In the genomic region with DNA sequence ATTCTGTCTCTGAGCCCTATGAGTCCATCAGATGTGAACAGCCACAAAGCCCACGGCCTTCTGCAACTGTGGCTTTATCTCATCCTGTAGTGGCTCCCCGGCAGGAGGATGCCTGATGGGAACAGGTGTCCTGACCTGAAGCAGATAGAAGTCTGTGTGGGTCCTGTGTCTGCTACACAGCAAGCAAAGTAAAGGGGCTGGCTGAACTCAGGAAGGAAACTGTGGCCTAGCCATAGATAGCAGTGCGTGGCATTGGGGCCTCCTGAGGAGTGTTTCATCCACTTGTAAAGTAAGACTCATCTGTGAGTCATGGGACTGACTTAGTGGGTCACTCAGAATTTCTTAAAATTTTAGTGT, we compare ENCODE assay signal across 9 mouse cellular contexts. TPM values are rescaled to one million over a fixed set of nuclear protein-coding genes. Genes with fewer than 3 reads are reported as not detected.
DNase-seq lines count a peak whose midpoint lies in the region; ATAC-seq and TF ChIP-seq lines count a peak whose summit lies in the region.
"Had no signal": no experiment of that assay in that cellular context is flagged by ENCODE, and none has a peak within 500 bp of the region (broad histone marks: within the 10 kb centered on the region; RNA-seq: fewer than 3 reads in every experiment).

No protein-coding gene starts in this region.

- peak; percentile 30; the same call in 1 of the 2 replicates for TF ChIP-seq POLR2A in embryonic fibroblast, embryonic 13.5 days (IDR thresholded peaks at IDR 0.05; ENCODE audit: low read depth, low read length)

- H3K27me3 ChIP-seq in midbrain, embryonic 14.5 days (ENCODE audit: control insufficient read depth, insufficient read depth, low read length), result no peaks in the 10 kb centered on the region
- H3K27me3 ChIP-seq in hindbrain, embryonic 12.5 days, result no peaks in the 10 kb centered on the region
- H3K27me3 ChIP-seq: neural tube, embryonic 13.5 days had no signal

- 92% methylated on average over 3 of the region's 3 CpGs for WGBS in midbrain, embryonic 14.5 days
- 88% methylated on average over 3 of the region's 3 CpGs for WGBS in hindbrain, embryonic 12.5 days

- H3K9ac ChIP-seq in midbrain, embryonic 14.5 days (replicated peaks; ENCODE audit: low read length), result no peak overlapping the region
- no peak overlapping the region for H3K9ac ChIP-seq in hindbrain, embryonic 12.5 days
- H3K9ac ChIP-seq: neural tube, embryonic 13.5 days had no signal

- H3K4me2 ChIP-seq in midbrain, embryonic 14.5 days (ENCODE audit: low read length), result no peak overlapping the region
- no peak overlapping the region for H3K4me2 ChIP-seq in hindbrain, embryonic 12.5 days (replicated peaks)
- H3K4me2 ChIP-seq: neural tube, embryonic 13.5 days had no signal

- H3K4me3 ChIP-seq in embryonic fibroblast, embryonic 13.5 days (ENCODE audit: insufficient read depth, low read length), result no peak overlapping the region
- H3K4me3 ChIP-seq in midbrain, embryonic 14.5 days (replicated peaks; ENCODE audit: low read depth, low read length), result no peak overlapping the region
- no peak overlapping the region for H3K4me3 ChIP-seq in hindbrain, embryonic 12.5 days
- H3K4me3 ChIP-seq: neural tube, embryonic 13.5 days had no signal

- no peak for TF ChIP-seq CTCF in embryonic fibroblast, embryonic 13.5 days (IDR thresholded peaks at IDR 0.05; ENCODE audit: borderline replicate concordance, insufficient read depth, low read length)

- no peaks in the 10 kb centered on the region for H3K36me3 ChIP-seq in midbrain, embryonic 14.5 days (ENCODE audit: control insufficient read depth, insufficient read depth, low read length)
- H3K36me3 ChIP-seq in hindbrain, embryonic 12.5 days, result no peaks in the 10 kb centered on the region
- H3K36me3 ChIP-seq: neural tube, embryonic 13.5 days had no signal

- H3K9me3 ChIP-seq in midbrain, embryonic 14.5 days (ENCODE audit: control insufficient read depth, low read length), result no peaks in the 10 kb centered on the region
- H3K9me3 ChIP-seq in hindbrain, embryonic 12.5 days (replicated peaks), result no peaks in the 10 kb centered on the region
- H3K9me3 ChIP-seq: neural tube, embryonic 13.5 days had no signal

- peak overlapping the region; percentile 98 for H3K27ac ChIP-seq in embryonic fibroblast, embryonic 13.5 days (ENCODE audit: insufficient read depth, low read length)
- no peak overlapping the region for H3K27ac ChIP-seq in midbrain, embryonic 14.5 days (replicated peaks; ENCODE audit: low read depth, low read length)
- H3K27ac ChIP-seq in hindbrain, embryonic 12.5 days, result no peak overlapping the region

- peaks cover 22% of the 10 kb centered on the region for H3K4me1 ChIP-seq in embryonic fibroblast, embryonic 13.5 days (ENCODE audit: control insufficient read depth, insufficient read depth, low read length)
- peaks cover 38% of the 10 kb centered on the region for H3K4me1 ChIP-seq in midbrain, embryonic 14.5 days (ENCODE audit: control insufficient read depth, insufficient read depth, low read length)
- H3K4me1 ChIP-seq in hindbrain, embryonic 12.5 days, result peaks cover 40% of the 10 kb centered on the region

- DNase-seq in 3T3-L1 (ENCODE audit: low read depth, low spot score), result peak; percentile 75
- DNase-seq in B cell, adult 2 months, result peak; percentile 72 to 74
- no peak for DNase-seq in midbrain, embryonic 14.5 days
- no peak for DNase-seq in cerebellum, adult 8-10 months
- DNase-seq in embryo, embryonic 11 days, result no peak

- peak; percentile 11 for ATAC-seq in megakaryocyte, adult 5-6 weeks (ENCODE audit: poor library complexity, severe bottlenecking)
- ATAC-seq in midbrain, embryonic 14.5 days (ENCODE audit: low FRiP score, low TSS enrichment), result no peak
- no peak for ATAC-seq in hindbrain, embryonic 12.5 days (ENCODE audit: low FRiP score)

RNA-seq across cellular contexts. Expression of gene Irf2bpl, which starts 50.2 kb away (rescaled TPM):
- polyA plus RNA-seq in embryonic fibroblast, embryonic 13.5 days (2011; ENCODE audit: insufficient read length, low read depth, missing spikeins), result 36.4 and 39.1 TPM in 2 replicates
- total RNA-seq in megakaryocyte, adult 5-6 weeks (2015), result 3.0 and 3.6 TPM in 2 replicates
- total RNA-seq in megakaryocyte, adult 5-6 weeks (2017), result 1.4 and 3.5 TPM in 2 replicates
- polyA plus RNA-seq in midbrain, embryonic 14.5 days (2014; fragmentation: Nextera tagmentation; extraction: Ambion mirVana), result 71.6 and 80.2 TPM in 2 replicates
- 75.9 and 86.3 TPM in 2 replicates for polyA plus RNA-seq in hindbrain, embryonic 12.5 days (2016; fragmentation: Nextera tagmentation; extraction: Ambion mirVana)

Comparison
In these comparisons a context has a peak if more than half of its experiments do, and no peak if none do; other contexts are left out.
1. DNase-seq: peak in 3T3-L1 (single experiment) and B cell, adult 2 months (2 of 2); none in midbrain, embryonic 14.5 days (single experiment), cerebellum, adult 8-10 months (single experiment) and embryo, embryonic 11 days (single experiment).